Mouse (Mus musculus) B cell, adult (primary cell): ENCODE results near the gene Olfr202. TPM values are rescaled to one million over a fixed set of nuclear protein-coding genes. Genes with fewer than 3 reads are reported as not detected.

ENCODE experiments used
- total RNA-seq: library from RNA; stranded (reverse); gene quantifications from 4 replicates; pipeline ENCODE4 v1.2.4, GENCODE M21; 2023; ENCODE audit not compliant: inconsistent age

The Olfr202 gene
- total RNA-seq, result not detected in 4 replicates

DNA sequence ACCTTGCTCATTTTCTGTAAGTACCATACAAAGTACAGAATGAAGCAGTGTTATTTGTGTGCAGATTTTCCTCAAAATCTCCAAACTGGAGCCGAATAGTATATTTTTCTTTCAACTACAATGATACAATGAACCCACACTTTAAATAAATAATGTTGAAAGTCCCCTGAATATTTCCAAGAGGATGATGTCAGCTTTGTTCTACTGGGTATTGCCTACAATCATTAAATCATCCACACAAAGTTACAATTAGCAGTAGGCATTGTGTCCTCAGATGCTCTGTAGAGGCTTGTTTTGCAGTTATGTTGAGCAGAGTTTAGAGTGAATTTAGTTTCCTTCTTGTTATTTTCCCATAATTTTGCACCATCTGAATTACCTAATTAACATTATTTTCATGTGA, at the start of gene Olfr202:
Gene Olfr202, minus strand, starts transcription at position 101 of the 400 bp plus-strand sequence.

DNA sequence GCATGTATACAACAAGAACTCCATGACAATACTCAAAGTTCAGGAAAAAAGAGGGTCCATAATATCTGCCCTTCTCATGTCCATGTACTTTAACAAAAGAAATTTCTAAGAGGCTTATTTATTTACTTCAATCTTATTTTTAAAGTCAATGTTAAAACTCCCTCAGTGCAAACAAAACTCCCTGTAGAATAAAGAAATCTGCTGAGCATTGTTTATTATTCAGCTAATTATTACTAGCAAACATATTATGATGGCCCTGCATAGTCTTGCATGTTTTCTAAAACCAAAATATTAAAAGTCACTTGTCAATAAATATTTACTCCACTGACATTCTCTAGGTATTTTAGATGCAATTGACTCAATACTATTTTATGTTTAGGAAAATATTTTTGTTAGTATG, 44.4 kb upstream of the Olfr202 start, which contains the start of gene Olfr205:
Gene Olfr205, minus strand, starts transcription at position 101 of the 400 bp plus-strand sequence.

DNA sequence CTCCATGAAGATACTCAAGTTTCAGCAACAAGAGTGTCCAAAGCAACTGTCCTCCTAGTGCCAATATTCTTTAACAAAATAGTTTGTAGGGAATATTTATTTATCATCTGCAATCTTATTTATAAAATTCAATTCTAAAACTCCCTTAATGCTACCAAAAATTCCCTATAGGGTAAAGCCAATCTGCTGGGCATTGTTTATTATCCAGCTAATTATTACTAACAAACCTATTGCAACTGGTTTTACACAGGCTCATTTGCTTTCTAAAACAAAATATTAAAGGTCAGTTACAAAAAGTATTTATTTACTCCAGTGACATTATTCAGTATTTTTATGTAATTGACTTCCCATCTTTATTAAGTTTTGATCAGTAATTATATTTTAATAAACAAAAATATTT, 31.6 kb upstream of the Olfr202 start, which contains the start of gene Olfr204:
Gene Olfr204, minus strand, starts transcription at position 101 of the 400 bp plus-strand sequence.

DNA sequence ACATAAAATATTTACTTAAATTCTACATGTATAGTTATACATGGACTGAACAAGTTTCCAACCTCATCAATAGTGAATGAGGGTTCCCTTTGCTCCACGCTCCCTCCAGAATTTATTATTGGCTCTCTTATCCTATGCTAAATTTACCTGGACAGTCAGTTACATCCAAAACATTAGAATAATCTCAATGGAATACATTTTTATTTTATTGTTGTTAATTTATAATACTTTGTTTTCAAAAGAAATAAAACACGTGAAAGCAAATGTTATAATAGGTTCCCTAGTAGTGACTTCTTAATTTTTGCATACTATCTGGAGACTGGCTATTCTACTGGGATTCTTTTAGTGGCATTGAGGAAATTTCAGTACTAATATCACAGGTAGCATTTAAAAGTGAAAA, 12.0 kb upstream of the Olfr202 start, which contains the start of gene Olfr203:
Gene Olfr203, plus strand, starts transcription at position 301 of the 400 bp plus-strand sequence.

DNA sequence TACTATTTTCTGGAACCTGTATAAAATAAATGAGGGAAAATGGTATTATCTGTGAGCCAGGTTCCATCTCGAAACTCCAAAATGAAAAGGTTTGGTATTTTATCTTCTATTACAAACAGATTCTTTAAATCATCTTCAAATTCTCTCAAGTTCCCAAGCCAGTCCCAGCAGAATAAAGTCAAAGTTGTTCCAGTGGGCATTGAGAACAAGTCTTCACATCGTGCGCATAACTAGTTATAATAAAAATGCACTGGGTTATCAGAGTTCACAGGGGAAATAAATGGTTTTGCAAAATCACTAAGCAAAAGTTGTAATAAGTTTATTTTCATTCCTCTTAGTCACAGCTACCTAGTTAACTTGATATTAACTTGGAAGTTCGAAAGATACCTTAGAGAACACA, 14.1 kb downstream of the Olfr202 start, which contains the start of gene Olfr201:
Gene Olfr201, minus strand, starts transcription at position 101 of the 400 bp plus-strand sequence.

Other genes starting within 250 kb of the Olfr202 start
- not detected in 4 replicates for gene Olfr187, start 247.0 kb downstream of the Olfr202 start, total RNA-seq
- gene Olfr190, start 208.8 kb downstream of the Olfr202 start, total RNA-seq, result not detected in 4 replicates
- not detected in 4 replicates for gene Olfr191, start 197.0 kb downstream of the Olfr202 start, total RNA-seq
- gene Olfr193, start 174.9 kb downstream of the Olfr202 start, total RNA-seq, result not detected in 4 replicates
- not detected in 4 replicates for gene Olfr194, start 165.7 kb downstream of the Olfr202 start, total RNA-seq
- gene Olfr195, start 139.7 kb downstream of the Olfr202 start, total RNA-seq, result not detected in 4 replicates
- not detected in 4 replicates for gene Olfr196, start 116.3 kb downstream of the Olfr202 start, total RNA-seq
- gene Olfr198, start 83.3 kb downstream of the Olfr202 start, total RNA-seq, result not detected in 4 replicates
- gene Olfr199, start 67.0 kb downstream of the Olfr202 start, total RNA-seq, result not detected in 4 replicates
- not detected in 4 replicates for gene Olfr201, start 14.2 kb downstream of the Olfr202 start, total RNA-seq
- not detected in 4 replicates for gene Olfr203, start 12.1 kb upstream of the Olfr202 start, total RNA-seq
- gene Olfr204, start 31.5 kb upstream of the Olfr202 start, total RNA-seq, result not detected in 4 replicates
- not detected in 4 replicates for gene Olfr205, start 44.3 kb upstream of the Olfr202 start, total RNA-seq
- not detected in 4 replicates for gene Olfr206, start 62.5 kb upstream of the Olfr202 start, total RNA-seq
- gene Olfr209, start 77.2 kb upstream of the Olfr202 start, total RNA-seq, result not detected in 4 replicates
- gene Gabrr3, start 120.5 kb upstream of the Olfr202 start, total RNA-seq, result not detected in 4 replicates
- gene Riox2, start 185.0 kb upstream of the Olfr202 start, total RNA-seq, result 30.6 to 38.7 TPM (median 32.8 TPM) in 4 replicates